Mouse (Mus musculus) spleen, postnatal 36 days (tissue): Measurements from ENCODE around the gene Crebrf.

ENCODE experiments used
- DNase-seq, 2 experiments: peaks; one replicate each; pipeline ENCODE4 v3.0.0; 2022; ENCODE audit warnings: low spot score in 2 of 2, mixed read lengths in 1 of 2

The Crebrf gene

GRCm38 (mm10) chr17:26715271-26715758 is at the start of gene Crebrf:
Crebrf (plus strand) TSS chr17:26715650.
- peak; percentile 100 for DNase-seq

- DNase-seq = no peak
These were observed 44.2 kb upstream of the Crebrf start for GRCm38 (mm10) chr17:26671268-26671667.

DNA sequence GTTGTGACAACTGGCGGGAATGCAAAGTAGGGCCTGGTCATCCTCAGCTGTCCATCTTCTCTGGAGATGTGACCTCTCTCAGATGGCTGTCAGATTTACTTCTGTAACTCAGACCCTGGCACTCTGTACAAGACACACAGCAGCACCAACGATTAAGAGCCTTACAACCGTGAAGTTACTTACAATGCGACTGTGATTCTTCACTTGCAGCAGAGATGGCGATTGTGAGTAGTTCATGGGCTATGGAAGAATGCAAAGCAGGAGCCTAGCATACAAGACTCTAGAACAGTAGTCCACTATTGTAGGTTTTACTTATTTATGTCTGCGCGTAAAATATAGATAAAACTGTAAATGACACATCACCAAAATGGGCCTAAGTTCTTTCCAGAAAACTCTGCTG is 39.6 kb upstream of the Crebrf start:
- no peak for DNase-seq

GRCm38 (mm10) chr17:26676252-26676615 is 39.2 kb upstream of the Crebrf start:
- DNase-seq = peak; percentile 88 to 92

GRCm38 (mm10) chr17:26676616-26677376 is 38.7 kb upstream of the Crebrf start:
- DNase-seq = peak; percentile 57 to 59

- DNase-seq = no peak
These were observed 37.5 kb upstream of the Crebrf start for GRCm38 (mm10) chr17:26677711-26678637.

DNA sequence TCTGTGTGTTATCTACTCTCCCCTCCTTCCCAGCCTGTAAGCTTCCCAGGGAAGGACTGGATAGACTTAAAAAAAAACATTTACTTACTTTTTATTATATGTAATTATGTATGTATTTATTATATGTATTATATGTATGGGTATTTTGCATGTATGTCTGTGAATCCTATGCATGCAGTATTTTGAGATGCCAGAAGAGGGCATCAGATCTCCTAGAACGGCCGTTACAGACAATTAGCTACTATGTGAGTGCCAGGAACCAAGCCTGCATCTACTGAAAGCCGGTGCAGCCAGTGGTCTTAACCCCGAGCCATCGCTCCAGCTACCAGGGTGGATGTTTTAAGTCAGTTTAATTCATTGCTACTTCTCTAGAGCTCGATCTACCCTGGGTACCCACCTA is 34.2 kb upstream of the Crebrf start:
- no peak for DNase-seq

GRCm38 (mm10) chr17:26686334-26687000 is 29.0 kb upstream of the Crebrf start:
- DNase-seq = no peak

- DNase-seq = no peak
These were observed 26.4 kb upstream of the Crebrf start for GRCm38 (mm10) chr17:26688795-26689735.

- DNase-seq = no peak
These were observed 25.6 kb upstream of the Crebrf start for GRCm38 (mm10) chr17:26689810-26690209.

DNA sequence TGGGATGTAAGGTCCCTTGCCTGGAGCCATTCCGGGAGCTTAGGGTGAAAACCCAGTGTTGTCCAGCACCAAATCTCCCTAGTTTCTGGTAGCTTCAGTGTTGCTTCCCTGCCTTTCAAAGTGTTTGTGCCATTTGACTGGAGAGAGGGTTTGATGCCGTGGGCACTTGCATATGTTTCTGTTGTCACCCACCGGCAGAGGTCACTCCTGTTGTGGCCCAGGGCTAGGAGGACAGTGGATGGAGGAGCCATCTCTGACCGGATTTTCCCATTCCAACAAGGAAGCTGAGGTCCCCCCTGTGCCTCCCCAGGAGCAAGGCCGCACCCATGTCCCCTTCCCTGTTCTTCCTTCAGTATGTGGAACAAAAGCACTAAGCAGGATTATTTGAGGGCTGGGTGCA is 25.2 kb upstream of the Crebrf start:
- no peak for DNase-seq

DNA sequence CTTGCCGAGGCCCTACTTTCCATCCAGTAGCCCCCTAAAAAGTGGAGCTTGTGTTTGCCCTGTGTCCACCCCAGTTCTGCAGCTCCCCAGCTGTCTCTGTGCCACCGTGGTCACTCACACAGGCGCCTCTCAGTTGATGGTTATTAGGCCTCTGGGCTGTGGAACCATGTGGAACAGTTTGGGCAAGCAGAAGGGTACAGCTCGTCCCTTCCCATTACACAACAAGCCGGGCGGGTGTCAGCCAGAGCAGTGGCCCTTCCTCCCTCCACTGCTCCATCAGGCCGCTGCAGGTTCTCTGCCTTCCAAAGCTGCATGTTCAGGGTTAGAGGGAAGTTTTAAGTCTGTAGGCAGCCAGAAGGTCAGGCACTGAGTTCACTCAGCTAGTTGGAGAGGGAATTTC is 24.3 kb upstream of the Crebrf start:
- no peak for DNase-seq

DNA sequence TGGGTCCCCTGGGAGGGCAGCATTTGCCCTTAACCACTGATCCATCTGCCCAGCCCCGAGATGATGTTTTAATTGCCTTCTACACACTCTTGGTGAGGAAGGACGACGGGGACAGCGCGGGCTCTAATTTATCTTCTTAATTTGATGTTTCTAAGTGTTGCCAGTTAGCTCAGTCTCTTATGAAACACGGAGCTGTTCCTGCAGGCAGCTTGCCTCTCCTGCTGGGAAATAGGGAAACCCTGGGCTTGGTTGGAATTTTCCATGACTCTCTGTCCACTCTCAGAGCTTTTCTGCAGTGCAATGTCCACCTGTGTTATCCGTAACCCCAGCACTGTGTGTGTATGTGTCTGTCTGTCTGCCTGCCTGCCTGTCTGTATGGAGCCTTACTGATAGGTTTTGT is 22.0 kb upstream of the Crebrf start:
- DNase-seq = no peak

- no peak for DNase-seq
These were observed 21.3 kb upstream of the Crebrf start for GRCm38 (mm10) chr17:26694171-26694570.

GRCm38 (mm10) chr17:26695193-26695592 is 20.3 kb upstream of the Crebrf start:
- DNase-seq = no peak

DNA sequence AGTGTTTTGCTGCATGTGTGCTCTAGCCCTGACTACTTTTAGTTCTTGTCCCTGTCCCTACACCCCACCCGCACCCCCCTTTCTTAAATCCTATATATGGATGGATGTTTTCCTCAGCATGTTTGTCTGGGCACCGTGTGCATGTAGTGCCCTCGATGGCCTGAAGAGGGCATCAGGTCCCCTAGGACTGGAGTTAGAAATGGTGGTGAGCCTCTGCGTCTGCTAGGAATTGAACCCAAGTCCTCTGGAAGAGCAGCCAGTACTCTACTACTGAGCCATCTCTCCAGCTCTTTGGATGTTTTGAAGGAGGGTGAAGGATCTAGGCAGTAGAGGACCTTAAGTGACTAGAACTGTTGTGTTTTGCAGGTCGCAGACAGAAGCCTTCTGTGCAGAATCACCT is 16.6 kb upstream of the Crebrf start:
- no peak for DNase-seq

DNA sequence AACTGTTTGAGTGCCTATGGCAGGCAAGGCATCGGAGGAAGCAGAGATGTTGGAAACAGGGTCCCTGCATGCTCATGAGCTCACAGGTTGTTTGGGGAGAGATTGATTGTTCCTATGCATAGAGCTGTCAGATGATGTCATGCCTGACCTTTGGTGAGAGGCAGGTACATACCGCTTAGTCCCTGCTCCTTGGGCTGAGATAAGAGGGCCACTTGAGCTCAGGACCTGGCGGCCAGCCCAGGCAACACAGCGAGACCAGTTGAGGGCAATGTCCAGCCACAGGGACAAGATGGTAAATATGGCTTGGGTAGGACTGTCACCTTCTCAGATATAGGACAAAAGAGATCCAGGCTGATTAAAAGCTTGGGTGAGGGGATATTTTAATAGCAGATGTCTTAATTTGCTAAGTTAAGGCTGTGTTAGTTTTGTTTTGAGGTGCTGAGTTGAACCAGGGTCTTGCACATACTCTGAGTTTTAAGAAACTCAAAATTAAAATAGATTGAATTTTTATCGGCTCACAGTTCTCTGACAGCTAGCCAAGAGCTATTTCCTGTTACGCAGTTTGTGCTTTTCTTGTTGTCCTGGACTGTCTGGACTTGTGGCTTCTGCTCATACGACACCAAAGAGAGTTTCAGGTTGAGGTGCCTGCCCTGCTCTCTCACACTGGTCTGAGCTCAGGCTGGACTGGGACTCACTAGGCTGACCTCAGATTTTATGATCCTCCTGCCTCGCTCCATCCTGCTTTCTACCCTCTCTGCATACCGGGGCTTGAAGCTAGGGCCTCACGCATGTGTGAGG is 15.4 kb upstream of the Crebrf start:
- DNase-seq = no peak

- DNase-seq = no peak
These were observed 13.9 kb upstream of the Crebrf start for GRCm38 (mm10) chr17:26701565-26701964.

DNA sequence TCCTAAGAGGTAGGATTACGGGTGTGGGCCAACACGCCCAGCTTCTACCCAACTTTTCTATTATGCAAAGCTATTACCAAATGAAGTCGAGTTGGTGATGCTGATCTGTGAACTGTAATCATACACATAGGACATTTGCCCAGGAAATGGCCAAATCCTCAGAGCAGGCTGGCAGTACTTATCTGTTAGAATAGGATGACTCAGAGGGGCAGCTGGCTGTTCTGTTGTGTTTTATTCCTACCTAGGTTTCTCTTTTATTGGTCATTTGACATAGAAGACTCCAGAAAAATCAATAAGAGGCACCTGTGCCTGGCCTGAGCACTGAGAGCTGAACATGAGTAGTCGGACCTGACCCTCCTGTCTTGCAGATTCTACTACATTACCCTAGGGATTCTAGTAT is 12.8 kb upstream of the Crebrf start:
- DNase-seq = no peak

DNA sequence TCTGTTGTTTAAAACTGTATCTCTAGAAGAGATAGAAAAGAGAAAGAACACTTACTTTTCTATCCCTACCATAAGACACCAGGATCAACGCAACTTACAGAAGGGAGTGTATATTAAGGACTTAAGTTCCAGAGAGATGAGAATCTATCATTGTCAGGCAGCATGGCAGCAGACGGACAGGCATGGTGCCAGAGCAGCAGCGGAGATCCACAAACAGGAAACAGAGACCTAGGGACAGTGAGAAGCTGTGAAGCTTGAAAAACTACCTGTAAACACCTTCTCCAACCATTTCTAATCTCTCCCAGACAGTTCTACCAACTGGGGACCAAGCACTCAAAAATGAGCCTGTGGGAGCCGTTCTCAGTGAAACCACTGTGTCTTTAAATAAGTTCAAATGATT is 11.8 kb upstream of the Crebrf start:
- no peak for DNase-seq
